Mouse (Mus musculus) natural killer cell, adult 2 months (primary cell): ENCODE results near the gene Gfy.
A peak's percentile ranks its signal among the peaks of the same experiment; 100 is the strongest.

Experiments used
- DNase-seq, 2 experiments: peaks; one replicate each; pipeline ENCODE4 v3.0.0; 2022; ENCODE audit warnings: low spot score in 2 of 2

Gene Gfy

GRCm38 (mm10) chr7:45128624-45129246 is 50.6 kb downstream of the Gfy start, which contains the start of gene Rpl13a:
Gene Rpl13a (minus strand): TSS chr7:45128761.
- DNase-seq = peak; percentile 99

DNA sequence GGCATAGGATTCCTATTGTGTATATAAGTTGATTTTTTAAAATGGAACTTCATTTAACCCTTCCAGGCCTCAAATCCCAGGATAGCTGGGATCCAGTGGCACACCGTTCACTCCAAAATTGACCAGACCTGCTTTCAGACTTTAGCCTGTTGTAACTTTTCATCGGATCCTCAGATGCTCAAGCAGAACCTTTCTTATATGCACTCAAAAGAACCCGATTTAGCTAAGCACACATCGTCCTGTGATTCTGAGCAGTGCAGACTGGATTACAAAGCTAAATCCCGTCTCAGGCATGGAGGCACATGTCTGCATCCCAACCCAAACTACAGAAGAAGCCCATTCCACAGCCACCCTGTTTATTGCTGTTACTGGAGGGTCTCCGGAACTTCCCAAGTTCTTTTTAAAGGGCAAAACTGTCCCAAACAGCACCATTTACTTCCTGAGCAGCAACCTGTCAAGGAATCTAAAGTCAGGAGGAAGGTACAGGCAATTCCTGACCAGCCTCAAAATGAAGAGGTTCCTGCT is 51.6 kb downstream of the Gfy start:
- no peak for DNase-seq

DNA sequence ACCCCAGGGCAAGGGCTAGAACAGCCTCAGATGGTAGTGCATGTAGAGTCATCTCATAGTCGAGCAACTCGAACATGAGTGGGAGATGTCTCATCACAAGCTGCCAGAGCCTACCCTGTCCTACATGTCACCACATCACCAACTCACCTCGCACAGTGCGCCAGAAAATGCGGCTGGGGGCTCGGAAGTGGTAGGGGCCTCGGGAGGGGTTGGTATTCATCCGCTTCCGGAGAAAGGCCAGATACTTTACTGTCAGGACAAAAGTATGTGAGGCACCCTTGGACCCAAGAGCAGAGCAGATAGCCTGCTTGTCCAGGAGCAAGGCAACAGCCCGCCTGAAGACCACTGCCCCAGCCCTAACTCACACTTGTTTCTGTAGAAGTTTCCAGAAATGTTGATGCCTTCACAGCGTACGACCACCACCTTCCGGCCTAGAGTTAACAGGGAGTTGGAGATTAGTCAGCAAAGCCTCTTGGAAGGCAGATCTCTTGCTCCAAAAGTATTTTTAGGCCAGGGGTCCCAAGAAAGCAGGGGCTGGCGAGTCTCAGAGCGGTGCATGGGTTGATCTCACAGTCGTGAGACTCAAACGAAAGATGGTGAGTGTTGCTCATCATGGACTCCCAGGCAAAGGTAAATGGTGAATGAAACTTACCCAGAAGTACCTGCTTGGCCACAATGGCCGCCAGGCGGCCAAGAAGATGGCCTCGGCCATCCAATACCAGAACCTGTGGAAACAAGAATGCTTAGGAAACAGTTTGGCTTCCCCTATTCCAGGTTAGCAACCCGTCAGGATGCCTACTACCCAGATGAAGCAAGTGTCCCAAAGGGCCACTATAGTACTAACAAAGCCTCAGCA is 52.3 kb downstream of the Gfy start:
- DNase-seq = no peak
